Mouse (Mus musculus) thymus, adult 18-20 months (tissue): ENCODE data around the gene Selenoi.
"Not testable (repeated sequence)": the region's sequence is repeated elsewhere in the genome, so short reads cannot be mapped to it uniquely, and the experiment has no call there.

Experiments used
- DNase-seq, 2 experiments: peaks; one replicate each; pipeline ENCODE4 v3.0.0; 2022; ENCODE audit warnings: mixed read lengths in 2 of 2

Selenoi gene

GRCm38 (mm10) chr5:30232271-30232971 lies at the start of gene Selenoi:
Gene Selenoi, plus strand, starts transcription at chr5:30232581.
- DNase-seq, result peak; percentile 99

- no peak for DNase-seq
Observed at GRCm38 (mm10) chr5:30187687-30188485, 44.5 kb upstream of the Selenoi start.

GRCm38 (mm10) chr5:30192452-30192851 lies 39.9 kb upstream of the Selenoi start:
- no peak for DNase-seq

GRCm38 (mm10) chr5:30195340-30195739 lies 37.0 kb upstream of the Selenoi start:
- DNase-seq, result no peak

GRCm38 (mm10) chr5:30198257-30198656 lies 34.1 kb upstream of the Selenoi start:
- DNase-seq, result no peak

- no peak for DNase-seq
Observed at GRCm38 (mm10) chr5:30201521-30201920, 30.9 kb upstream of the Selenoi start.

GRCm38 (mm10) chr5:30202221-30202620 lies 30.2 kb upstream of the Selenoi start:
- DNase-seq, result no peak

GRCm38 (mm10) chr5:30203216-30203885 lies 29.0 kb upstream of the Selenoi start:
- DNase-seq, result no peak

GRCm38 (mm10) chr5:30204441-30204840 lies 27.9 kb upstream of the Selenoi start:
- no peak for DNase-seq

- no peak for DNase-seq
Observed at GRCm38 (mm10) chr5:30205034-30205433, 27.3 kb upstream of the Selenoi start.

- DNase-seq, result no peak
Observed at GRCm38 (mm10) chr5:30205493-30205892, 26.9 kb upstream of the Selenoi start, which contains the start of gene Adgrf3. Gene Adgrf3, minus strand, starts transcription at chr5:30205722.

GRCm38 (mm10) chr5:30207276-30207675 lies 25.1 kb upstream of the Selenoi start:
- no peak for DNase-seq

- DNase-seq, result not testable (repeated sequence)
Observed at GRCm38 (mm10) chr5:30210758-30211157, 21.6 kb upstream of the Selenoi start.

GRCm38 (mm10) chr5:30214889-30215288 lies 17.5 kb upstream of the Selenoi start:
- DNase-seq, result no peak

GRCm38 (mm10) chr5:30215970-30216369 lies 16.4 kb upstream of the Selenoi start:
- no peak for DNase-seq

- no peak for DNase-seq
Observed at GRCm38 (mm10) chr5:30219715-30220114, 12.7 kb upstream of the Selenoi start.

GRCm38 (mm10) chr5:30220666-30221065 lies 11.7 kb upstream of the Selenoi start:
- no peak for DNase-seq

- DNase-seq, result no peak
Observed at GRCm38 (mm10) chr5:30222681-30223080, 9.7 kb upstream of the Selenoi start.

- DNase-seq, result peak; percentile 17 to 51
Observed at GRCm38 (mm10) chr5:30230901-30231300, 1.5 kb upstream of the Selenoi start.

- no peak for DNase-seq
Observed at GRCm38 (mm10) chr5:30231891-30232270, 500 bp upstream of the Selenoi start.

- peak in 1 of 2 experiments; percentile 15 for DNase-seq
Observed at GRCm38 (mm10) chr5:30233042-30233441, 661 bp downstream of the Selenoi start.

- DNase-seq, result no peak
Observed at GRCm38 (mm10) chr5:30233979-30234378, 1.6 kb downstream of the Selenoi start.

- no peak for DNase-seq
Observed at GRCm38 (mm10) chr5:30235641-30236126, 3.3 kb downstream of the Selenoi start.
